Mouse (Mus musculus) midbrain, embryonic 16.5 days (tissue): Measurements from ENCODE around the gene ccdc198. TPM values are rescaled to one million over a fixed set of nuclear protein-coding genes. Genes with fewer than 3 reads are reported as not detected.

Experiments used
- ATAC-seq: fragments of 200-750 bp; cut with Nextera tagmentation; 2 replicates; pipeline ENCODE4 v1.8.0; 2017; ENCODE audit warnings: moderate TSS enrichment
- H3K27ac ChIP-seq: fragments of 300-500 bp; sonication (generic); 2 replicates; pipeline ENCODE4 v1.5.1; 2014; ENCODE audit warnings: mild to moderate bottlenecking, low read length, mixed read lengths
- H3K27me3 ChIP-seq: fragments of 300-500 bp; sonication (generic); 2 replicates; pipeline ENCODE4 v1.6.1; 2014; ENCODE audit warnings: low read depth, low read length, mixed read lengths; ENCODE audit not compliant: control insufficient read depth, insufficient read depth
- H3K36me3 ChIP-seq: fragments of 300-500 bp; sonication (generic); 2 replicates; pipeline ENCODE4 v1.6.1; 2014; ENCODE audit warnings: mild to moderate bottlenecking, low read length, moderate library complexity, mixed read lengths; ENCODE audit not compliant: control insufficient read depth, insufficient read depth
- H3K4me1 ChIP-seq: fragments of 300-500 bp; sonication (generic); 2 replicates; pipeline ENCODE4 v1.6.1; 2014; ENCODE audit warnings: mild to moderate bottlenecking, low read length, mixed read lengths; ENCODE audit not compliant: control insufficient read depth, insufficient read depth
- H3K4me2 ChIP-seq: fragments of 300-500 bp; sonication (generic); 2 replicates; pipeline ENCODE4 v1.6.1; 2014; ENCODE audit warnings: mild to moderate bottlenecking, low read length, mixed read lengths
- H3K4me3 ChIP-seq: fragments of 300-500 bp; sonication (generic); 2 replicates; pipeline ENCODE4 v1.5.1; 2014; ENCODE audit warnings: low read depth, mild to moderate bottlenecking, low read length, moderate library complexity, mixed read lengths
- H3K9ac ChIP-seq: fragments of 300-500 bp; sonication (generic); 2 replicates; pipeline ENCODE4 v1.6.1; 2014; ENCODE audit warnings: low read depth, low read length, mixed read lengths
- H3K9me3 ChIP-seq: fragments of 300-500 bp; sonication (generic); replicated peaks from 2 replicates; pipeline ENCODE4 v1.6.1; 2014; ENCODE audit warnings: mild to moderate bottlenecking, low read length, mixed read lengths; ENCODE audit not compliant: control insufficient read depth, poor library complexity, severe bottlenecking
- WGBS: fragments of 180-500 bp; shearing (Covaris S2); extraction: QIAGEN DNeasy Blood & Tissue Kit; methylation state at CpG from one replicate; pipeline ENCODE4 v1.1.7; 2014; 5-methylcytosine and 5-hydroxymethylcytosine counted together
- polyA plus RNA-seq: library from polyadenylated mRNA; unstranded; fragments of >200 nt; fragmentation: Nextera tagmentation; extraction: Ambion mirVana; gene quantifications from 2 replicates; pipeline ENCODE4 v1.2.1, GENCODE M21; 2015

ccdc198 gene
- polyA plus RNA-seq, 1 experiment from 2014 or later: 0.08 TPM

DNA sequence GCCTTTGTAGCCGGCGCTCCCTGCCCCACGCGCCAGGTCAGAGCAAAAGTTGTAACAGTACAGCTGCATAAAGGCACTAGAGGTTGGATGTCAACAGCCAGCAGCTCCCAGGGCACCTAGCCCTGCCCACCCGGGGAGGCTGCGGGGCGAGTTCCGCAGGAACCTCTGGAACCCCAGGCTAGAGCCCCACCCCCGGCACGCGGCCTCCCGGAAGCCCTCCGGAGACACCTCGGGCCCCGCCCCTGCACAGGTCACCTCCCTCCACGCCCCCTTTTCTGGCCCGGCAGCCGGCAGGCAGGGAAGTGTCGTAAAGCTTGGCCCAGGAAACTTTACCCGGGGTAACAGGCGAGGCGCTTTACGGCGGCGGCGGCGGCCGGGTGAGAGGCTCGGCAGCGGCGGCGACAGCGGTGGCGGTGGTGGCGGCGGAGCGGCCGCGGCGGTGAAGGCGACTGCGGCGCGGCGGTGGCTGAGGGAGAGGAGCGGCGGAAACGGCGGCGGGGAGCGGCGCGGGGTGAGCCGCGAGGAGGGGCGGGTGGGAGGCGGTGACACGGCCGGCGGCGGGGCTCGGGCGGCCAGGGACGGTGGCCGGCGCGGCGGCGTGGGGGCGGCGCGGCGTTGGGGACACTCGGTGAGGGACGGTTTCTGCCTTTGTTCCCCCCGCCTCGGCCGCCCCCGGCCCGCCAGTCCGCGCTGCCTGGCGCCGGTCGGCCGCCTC, 73.2 kb downstream of the ccdc198 start, which contains the start of gene Naa30:
Gene Naa30, plus strand, starts transcription at position 360 of the 715 bp plus-strand sequence.
- WGBS: under 1% methylated on average over 52 of the region's 86 CpGs
- H3K9me3 ChIP-seq: no peaks in the 10 kb centered on the region

DNA sequence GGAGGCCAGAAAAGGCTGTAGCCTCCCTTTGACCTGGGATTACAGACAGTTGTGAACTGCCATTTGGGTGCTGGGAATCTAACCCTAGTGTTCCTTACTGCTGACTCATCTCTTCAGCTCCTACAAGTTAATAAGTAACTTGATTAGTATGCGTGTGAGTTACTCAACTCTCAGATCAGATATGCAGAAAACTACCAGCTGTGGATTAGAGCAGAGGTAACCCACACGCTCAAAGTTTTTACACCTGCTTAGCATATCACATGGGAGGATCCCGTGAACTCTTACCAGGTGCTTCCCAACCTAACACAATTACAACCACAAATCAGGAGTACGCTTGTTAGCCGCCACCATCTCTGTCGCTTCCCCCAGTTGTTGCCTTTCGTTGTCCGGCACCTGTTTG, 74.0 kb downstream of the ccdc198 start:
- peak; percentile 46 for ATAC-seq
- H3K27ac ChIP-seq: peak overlapping the region; percentile 87; the same call in 1 of the 2 replicates
- H3K4me1 ChIP-seq: peaks cover 27% of the 10 kb centered on the region
- H3K9ac ChIP-seq: peak overlapping the region; percentile 95
- 25% methylated on average over 8 of the region's 8 CpGs for WGBS
- no peaks in the 10 kb centered on the region for H3K9me3 ChIP-seq
- H3K4me2 ChIP-seq: peak overlapping the region; percentile 78
- H3K4me3 ChIP-seq: peak overlapping the region; percentile 99
- no peaks in the 10 kb centered on the region for H3K36me3 ChIP-seq
- H3K27me3 ChIP-seq: no peaks in the 10 kb centered on the region

More for the DNA sequence above, 73.2 kb downstream of the ccdc198 start, which contains the start of gene Naa30:
- Histone ChIP-seq H3K27ac (peak within 1 kb of the TSS; percentile 87), H3K9ac (peak within 1 kb of the TSS; percentile 95), H3K27me3 (no peaks in the 10 kb centered on the region), H3K4me3 (peak within 1 kb of the TSS; percentile 99), H3K4me1 (peaks cover 27% of the 10 kb centered on the region), H3K36me3 (no peaks in the 10 kb centered on the region), H3K4me2 (peak within 1 kb of the TSS; percentile 96)
- peak; percentile 92 for ATAC-seq

Other genes starting within 250 kb of the ccdc198 start
- 20.8 and 22.0 TPM in 2 replicates for gene Ap5m1, start 179.4 kb downstream of the ccdc198 start, polyA plus RNA-seq
- gene Exoc5, start 178.8 kb downstream of the ccdc198 start, polyA plus RNA-seq: 66.8 and 75.8 TPM in 2 replicates
- 12.2 and 12.4 TPM in 2 replicates for gene Naa30, start 73.2 kb downstream of the ccdc198 start, polyA plus RNA-seq